Mouse (Mus musculus): ENCODE data around the gene Prr23a1.

GRCm38 (mm10) chr9:98829508-98829907 lies 12.8 kb upstream of the Prr23a1 start:
- no peak for TF ChIP-seq CTCF (conservative IDR thresholded peaks at IDR 0.05; ENCODE audit: low read length)
- no peak for TF ChIP-seq NANOG (IDR thresholded peaks at IDR 0.05; ENCODE audit: borderline replicate concordance, low read length)
